Mouse (Mus musculus): ENCODE measurements at regions not wholly inside any gene's neighbourhood (a gene's known extent, or its start where the extent isn't known, plus 50 kb on each side); places are given as distances from the start of the nearest gene placed in this dataset.

DNA sequence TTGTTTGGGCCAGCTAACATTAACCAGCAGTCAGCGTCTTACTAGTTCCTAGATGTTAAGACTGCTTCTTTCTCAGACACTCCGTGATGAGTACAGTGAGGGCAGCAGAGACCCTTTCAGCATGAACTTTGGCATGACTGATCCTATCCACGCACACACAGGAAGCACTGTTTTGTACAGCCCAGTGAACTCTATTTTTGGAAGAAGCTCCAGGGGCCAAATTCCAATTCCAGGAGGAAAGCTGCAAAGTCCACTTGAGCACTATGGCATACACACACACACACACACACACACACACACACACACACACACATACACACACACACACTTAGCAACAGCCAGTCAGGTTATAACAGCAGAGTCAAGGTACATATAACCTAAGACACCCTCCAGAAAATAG is 338.8 kb upstream of the Pcsk5 start:
- no peaks in the 10 kb centered on the region for H3K9me3 ChIP-seq (replicated peaks; ENCODE audit: control insufficient read depth, low read length)
- no peak overlapping the region for H3K27ac ChIP-seq (ENCODE audit: low read depth)
- no peak overlapping the region for H3K4me3 ChIP-seq (ENCODE audit: low read depth, low read length)
- H3K4me1 ChIP-seq (ENCODE audit: control insufficient read depth, insufficient read depth) = no peaks in the 10 kb centered on the region
- TF ChIP-seq EP300 (IDR thresholded peaks at IDR 0.05; ENCODE audit: low read depth) = no peak
- TF ChIP-seq CTCF (IDR thresholded peaks at IDR 0.05; ENCODE audit: low read depth) = no peak
- 33% methylated on average over 3 of the region's 3 CpGs for WGBS
- H3K9ac ChIP-seq (replicated peaks; ENCODE audit: low read depth, low read length) = no peak overlapping the region
- no peaks in the 10 kb centered on the region for H3K27me3 ChIP-seq (ENCODE audit: control insufficient read depth, insufficient read depth, low read length)
- H3K4me2 ChIP-seq (ENCODE audit: low read depth, low read length) = no peak overlapping the region
- DNase-seq (ENCODE audit: low spot score) (no peak), ATAC-seq (ENCODE audit: insufficient read depth, low read depth) (no peak)
- no peaks in the 10 kb centered on the region for H3K36me3 ChIP-seq (replicated peaks; ENCODE audit: control insufficient read depth, insufficient read depth, low read length)

DNA sequence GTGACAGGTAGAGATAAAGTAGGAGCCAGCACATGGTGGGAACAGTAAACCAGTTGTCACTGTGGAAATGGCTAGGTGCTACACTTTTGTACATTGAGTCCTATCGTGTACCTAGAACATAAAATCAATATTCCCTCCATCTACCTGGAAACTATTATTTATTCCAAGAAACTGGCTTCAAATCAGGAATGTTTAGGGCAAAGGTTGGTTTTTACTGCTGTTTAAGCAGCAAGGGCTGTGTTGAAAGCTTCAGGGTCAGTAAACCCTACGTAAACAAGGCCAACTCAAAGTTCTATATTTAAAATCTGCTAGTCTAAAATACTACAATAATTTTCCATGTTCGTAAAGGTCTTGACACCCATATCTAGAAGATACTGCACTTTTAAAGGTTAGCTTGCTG is 309.1 kb upstream of the Pcsk5 start:
- DNase-seq (ENCODE audit: low spot score) (no peak), ATAC-seq (ENCODE audit: insufficient read depth, low read depth) (no peak)
- Histone ChIP-seq H3K4me2 (ENCODE audit: low read depth, low read length) (no peak overlapping the region), H3K4me3 (ENCODE audit: low read depth, low read length) (no peak overlapping the region), H3K27ac (ENCODE audit: low read depth) (no peak overlapping the region), H3K27me3 (ENCODE audit: control insufficient read depth, insufficient read depth, low read length) (no peaks in the 10 kb centered on the region), H3K36me3 (replicated peaks; ENCODE audit: control insufficient read depth, insufficient read depth, low read length) (no peaks in the 10 kb centered on the region), H3K9ac (replicated peaks; ENCODE audit: low read depth, low read length) (no peak overlapping the region), H3K4me1 (ENCODE audit: control insufficient read depth, insufficient read depth) (no peaks in the 10 kb centered on the region), H3K9me3 (replicated peaks; ENCODE audit: control insufficient read depth, low read length) (no peaks in the 10 kb centered on the region)
- no peak for TF ChIP-seq EP300 (IDR thresholded peaks at IDR 0.05; ENCODE audit: low read depth)
- WGBS = 61% methylated on average over 3 of the region's 3 CpGs

DNA sequence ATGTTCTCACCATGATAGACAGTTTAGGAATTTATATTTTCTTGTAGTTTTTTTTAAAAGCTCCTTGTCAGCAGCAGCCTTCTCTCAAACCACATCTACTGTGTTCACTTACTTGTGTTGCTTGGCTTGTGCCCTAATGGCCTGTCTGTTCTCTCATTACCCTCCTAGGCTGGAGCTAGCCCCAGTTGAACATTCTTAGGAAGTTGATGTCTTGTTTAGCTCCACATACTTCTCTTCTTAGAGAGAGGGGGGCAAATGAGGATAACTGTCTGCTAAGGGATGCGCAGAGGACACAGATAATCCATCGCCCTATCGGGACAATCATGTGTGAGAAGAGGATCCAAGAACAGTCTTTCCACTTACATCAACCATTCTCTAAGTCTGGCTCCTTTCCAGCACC is 293.5 kb upstream of the Pcsk5 start:
- no peaks in the 10 kb centered on the region for H3K27me3 ChIP-seq (ENCODE audit: control insufficient read depth, insufficient read depth, low read length)
- no peaks in the 10 kb centered on the region for H3K9me3 ChIP-seq (replicated peaks; ENCODE audit: control insufficient read depth, low read length)
- no peak overlapping the region for H3K27ac ChIP-seq (ENCODE audit: low read depth)
- H3K4me2 ChIP-seq (ENCODE audit: low read depth, low read length) = no peak overlapping the region
- H3K4me1 ChIP-seq (ENCODE audit: control insufficient read depth, insufficient read depth) = no peaks in the 10 kb centered on the region
- 83% methylated on average over 3 of the region's 3 CpGs for WGBS
- H3K36me3 ChIP-seq (replicated peaks; ENCODE audit: control insufficient read depth, insufficient read depth, low read length) = no peaks in the 10 kb centered on the region
- no peak overlapping the region for H3K4me3 ChIP-seq (ENCODE audit: low read depth, low read length)
- no peak overlapping the region for H3K9ac ChIP-seq (replicated peaks; ENCODE audit: low read depth, low read length)
- no peak for ATAC-seq (ENCODE audit: insufficient read depth, low read depth)
- DNase-seq (ENCODE audit: low spot score) = no peak
- TF ChIP-seq CTCF (IDR thresholded peaks at IDR 0.05; ENCODE audit: low read depth) (no peak), EP300 (IDR thresholded peaks at IDR 0.05; ENCODE audit: low read depth) (no peak)

GRCm38 (mm10) chr19:18128786-18129185 is 291.4 kb upstream of the Pcsk5 start:
- TF ChIP-seq EP300 (IDR thresholded peaks at IDR 0.05; ENCODE audit: low read depth) (no peak), CTCF (IDR thresholded peaks at IDR 0.05; ENCODE audit: low read depth) (no peak)
- Histone ChIP-seq H3K4me1 (ENCODE audit: control insufficient read depth, insufficient read depth) (no peaks in the 10 kb centered on the region), H3K27ac (ENCODE audit: low read depth) (no peak overlapping the region), H3K9ac (replicated peaks; ENCODE audit: low read depth, low read length) (no peak overlapping the region), H3K27me3 (ENCODE audit: control insufficient read depth, insufficient read depth, low read length) (no peaks in the 10 kb centered on the region), H3K9me3 (replicated peaks; ENCODE audit: control insufficient read depth, low read length) (no peaks in the 10 kb centered on the region), H3K36me3 (replicated peaks; ENCODE audit: control insufficient read depth, insufficient read depth, low read length) (no peaks in the 10 kb centered on the region), H3K4me3 (ENCODE audit: low read depth, low read length) (no peak overlapping the region), H3K4me2 (ENCODE audit: low read depth, low read length) (no peak overlapping the region)
- WGBS = 78% methylated on average over 2 of the region's 2 CpGs
- DNase-seq (ENCODE audit: low spot score) (no peak), ATAC-seq (ENCODE audit: insufficient read depth, low read depth) (no peak)

DNA sequence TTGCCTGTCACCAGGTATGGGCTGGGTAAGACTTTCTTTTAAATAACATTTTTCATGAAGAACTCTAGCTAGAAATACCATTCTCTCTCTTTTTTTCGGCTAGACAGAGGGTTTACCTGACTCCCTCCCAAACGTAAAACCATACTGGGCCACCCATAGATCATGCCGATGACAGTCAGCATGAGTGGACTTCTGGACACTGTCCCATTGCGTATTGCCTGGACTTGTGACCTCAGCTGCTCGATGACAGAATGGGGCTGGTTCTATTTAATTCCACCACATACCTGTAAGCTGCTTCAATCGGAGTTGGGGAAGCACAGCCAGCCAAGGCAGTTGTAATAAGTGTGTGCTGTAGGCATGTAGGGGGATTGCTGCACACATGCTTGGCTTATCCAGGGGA is 268.8 kb upstream of the Pcsk5 start:
- Histone ChIP-seq H3K9ac (replicated peaks; ENCODE audit: low read depth, low read length) (no peak overlapping the region), H3K27ac (ENCODE audit: low read depth) (no peak overlapping the region), H3K27me3 (ENCODE audit: control insufficient read depth, insufficient read depth, low read length) (no peaks in the 10 kb centered on the region), H3K36me3 (replicated peaks; ENCODE audit: control insufficient read depth, insufficient read depth, low read length) (no peaks in the 10 kb centered on the region), H3K9me3 (replicated peaks; ENCODE audit: control insufficient read depth, low read length) (no peaks in the 10 kb centered on the region), H3K4me3 (ENCODE audit: low read depth, low read length) (no peak overlapping the region), H3K4me2 (ENCODE audit: low read depth, low read length) (no peak overlapping the region), H3K4me1 (ENCODE audit: control insufficient read depth, insufficient read depth) (peaks cover 11% of the 10 kb centered on the region)
- no peak for TF ChIP-seq EP300 (IDR thresholded peaks at IDR 0.05; ENCODE audit: low read depth)
- TF ChIP-seq CTCF (IDR thresholded peaks at IDR 0.05; ENCODE audit: low read depth) = no peak
- DNase-seq (ENCODE audit: low spot score) = no peak
- WGBS = 76% methylated on average over 6 of the region's 6 CpGs
- no peak for ATAC-seq (ENCODE audit: insufficient read depth, low read depth)

- Histone ChIP-seq H3K27me3 (ENCODE audit: control insufficient read depth, insufficient read depth, low read length) (no peaks in the 10 kb centered on the region), H3K36me3 (replicated peaks; ENCODE audit: control insufficient read depth, insufficient read depth, low read length) (no peaks in the 10 kb centered on the region), H3K9me3 (replicated peaks; ENCODE audit: control insufficient read depth, low read length) (no peaks in the 10 kb centered on the region), H3K9ac (replicated peaks; ENCODE audit: low read depth, low read length) (no peak overlapping the region), H3K4me2 (ENCODE audit: low read depth, low read length) (no peak overlapping the region), H3K4me1 (ENCODE audit: control insufficient read depth, insufficient read depth) (peaks cover 14% of the 10 kb centered on the region), H3K4me3 (ENCODE audit: low read depth, low read length) (no peak overlapping the region), H3K27ac (ENCODE audit: low read depth) (no peak overlapping the region)
- TF ChIP-seq EP300 (IDR thresholded peaks at IDR 0.05; ENCODE audit: low read depth) = no peak
- no peak for TF ChIP-seq CTCF (IDR thresholded peaks at IDR 0.05; ENCODE audit: low read depth)
- DNase-seq (ENCODE audit: low spot score) (no peak), ATAC-seq (ENCODE audit: insufficient read depth, low read depth) (no peak)
- WGBS = 96% methylated on average over 2 of the region's 2 CpGs
These were observed 267.2 kb upstream of the Pcsk5 start for GRCm38 (mm10) chr19:18104590-18104989.

All from heart, postnatal 0 days (tissue).